Mouse (Mus musculus): ENCODE results near the gene Slc24a2. TPM values are rescaled to one million over a fixed set of nuclear protein-coding genes. Genes with fewer than 3 reads are reported as not detected.

The Slc24a2 gene
- total and polyA plus RNA-seq, 2 experiments from 2014 or later: 2.4 to 10.0 TPM

GRCm38 (mm10) chr4:87119758-87120157 is 110.5 kb downstream of the Slc24a2 start:
- no peak overlapping the region for H3K4me2 ChIP-seq (ENCODE audit: low read depth)
- H3K9ac ChIP-seq: no peak overlapping the region
- H3K4me3 ChIP-seq (ENCODE audit: low read depth, low read length): no peak overlapping the region
- no peaks in the 10 kb centered on the region for H3K9me3 ChIP-seq (ENCODE audit: low read length)
- no peaks in the 10 kb centered on the region for H3K27me3 ChIP-seq (ENCODE audit: insufficient read depth, low read length)
- TF ChIP-seq CTCF (IDR thresholded peaks at IDR 0.05; ENCODE audit: low read depth): peak; percentile 28; the same call in 1 of the 2 replicates
- no peaks in the 10 kb centered on the region for H3K4me1 ChIP-seq (ENCODE audit: insufficient read depth)
- ATAC-seq: no peak
- 40% methylated on average over 4 of the region's 4 CpGs for WGBS
- no peak overlapping the region for H3K27ac ChIP-seq (ENCODE audit: low read depth, low read length)
- DNase-seq: no peak
- H3K36me3 ChIP-seq (ENCODE audit: insufficient read depth): no peaks in the 10 kb centered on the region

- peak; percentile 54 for ATAC-seq
- Histone ChIP-seq H3K36me3 (ENCODE audit: insufficient read depth) (no peaks in the 10 kb centered on the region), H3K27ac (ENCODE audit: low read depth, low read length) (no peak overlapping the region), H3K27me3 (ENCODE audit: insufficient read depth, low read length) (no peaks in the 10 kb centered on the region), H3K9ac (no peak overlapping the region), H3K4me2 (ENCODE audit: low read depth) (no peak overlapping the region), H3K4me3 (ENCODE audit: low read depth, low read length) (no peak overlapping the region), H3K9me3 (ENCODE audit: low read length) (no peaks in the 10 kb centered on the region), H3K4me1 (ENCODE audit: insufficient read depth) (no peaks in the 10 kb centered on the region)
- DNase-seq: no peak
- TF ChIP-seq CTCF (IDR thresholded peaks at IDR 0.05; ENCODE audit: low read depth): no peak
- WGBS: 59% methylated on average over 4 of the region's 4 CpGs
Observed at GRCm38 (mm10) chr4:87115726-87116125, 114.6 kb downstream of the Slc24a2 start.

GRCm38 (mm10) chr4:87109331-87110059 is 120.8 kb downstream of the Slc24a2 start:
- no peak overlapping the region for H3K4me2 ChIP-seq (ENCODE audit: low read depth)
- H3K36me3 ChIP-seq (ENCODE audit: insufficient read depth): no peaks in the 10 kb centered on the region
- no peaks in the 10 kb centered on the region for H3K9me3 ChIP-seq (ENCODE audit: low read length)
- WGBS: 73% methylated on average over 8 of the region's 8 CpGs
- DNase-seq (no peak), ATAC-seq (no peak)
- H3K27ac ChIP-seq (ENCODE audit: low read depth, low read length): no peak overlapping the region
- no peak for TF ChIP-seq CTCF (IDR thresholded peaks at IDR 0.05; ENCODE audit: low read depth)
- H3K4me3 ChIP-seq (ENCODE audit: low read depth, low read length): no peak overlapping the region
- H3K27me3 ChIP-seq (ENCODE audit: insufficient read depth, low read length): no peaks in the 10 kb centered on the region
- H3K9ac ChIP-seq: no peak overlapping the region
- no peaks in the 10 kb centered on the region for H3K4me1 ChIP-seq (ENCODE audit: insufficient read depth)

- no peak for TF ChIP-seq CTCF (IDR thresholded peaks at IDR 0.05; ENCODE audit: low read depth)
- no peak overlapping the region for H3K27ac ChIP-seq (ENCODE audit: low read depth, low read length)
- no peaks in the 10 kb centered on the region for H3K36me3 ChIP-seq (ENCODE audit: insufficient read depth)
- WGBS: 83% methylated on average over 5 of the region's 5 CpGs
- no peaks in the 10 kb centered on the region for H3K9me3 ChIP-seq (ENCODE audit: low read length)
- H3K4me3 ChIP-seq (ENCODE audit: low read depth, low read length): no peak overlapping the region
- H3K27me3 ChIP-seq (ENCODE audit: insufficient read depth, low read length): no peaks in the 10 kb centered on the region
- ATAC-seq (no peak), DNase-seq (no peak)
- no peaks in the 10 kb centered on the region for H3K4me1 ChIP-seq (ENCODE audit: insufficient read depth)
- H3K4me2 ChIP-seq (ENCODE audit: low read depth): no peak overlapping the region
- no peak overlapping the region for H3K9ac ChIP-seq
Observed at GRCm38 (mm10) chr4:87100936-87101335, 129.3 kb downstream of the Slc24a2 start.

GRCm38 (mm10) chr4:87096186-87096585 is 134.1 kb downstream of the Slc24a2 start:
- no peak overlapping the region for H3K27ac ChIP-seq (ENCODE audit: low read depth, low read length)
- no peak for TF ChIP-seq CTCF (IDR thresholded peaks at IDR 0.05; ENCODE audit: low read depth)
- H3K9ac ChIP-seq: no peak overlapping the region
- H3K4me3 ChIP-seq (ENCODE audit: low read depth, low read length): no peak overlapping the region
- peak; percentile 58 for DNase-seq
- H3K27me3 ChIP-seq (ENCODE audit: insufficient read depth, low read length): no peaks in the 10 kb centered on the region
- no peaks in the 10 kb centered on the region for H3K36me3 ChIP-seq (ENCODE audit: insufficient read depth)
- H3K4me2 ChIP-seq (ENCODE audit: low read depth): no peak overlapping the region
- H3K9me3 ChIP-seq (ENCODE audit: low read length): no peaks in the 10 kb centered on the region
- no peaks in the 10 kb centered on the region for H3K4me1 ChIP-seq (ENCODE audit: insufficient read depth)
- ATAC-seq: peak; percentile 77
- WGBS: 52% methylated on average over 5 of the region's 5 CpGs

- H3K27ac ChIP-seq (ENCODE audit: low read depth, low read length): no peak overlapping the region
- 70% methylated on average over 3 of the region's 3 CpGs for WGBS
- no peaks in the 10 kb centered on the region for H3K9me3 ChIP-seq (ENCODE audit: low read length)
- H3K27me3 ChIP-seq (ENCODE audit: insufficient read depth, low read length): no peaks in the 10 kb centered on the region
- H3K4me3 ChIP-seq (ENCODE audit: low read depth, low read length): no peak overlapping the region
- no peak for TF ChIP-seq CTCF (IDR thresholded peaks at IDR 0.05; ENCODE audit: low read depth)
- H3K4me2 ChIP-seq (ENCODE audit: low read depth): no peak overlapping the region
- no peak overlapping the region for H3K9ac ChIP-seq
- H3K4me1 ChIP-seq (ENCODE audit: insufficient read depth): no peaks in the 10 kb centered on the region
- ATAC-seq (no peak), DNase-seq (no peak)
- H3K36me3 ChIP-seq (ENCODE audit: insufficient read depth): no peaks in the 10 kb centered on the region
Observed at GRCm38 (mm10) chr4:87093612-87094011, 136.7 kb downstream of the Slc24a2 start.

GRCm38 (mm10) chr4:87090841-87091240 is 139.4 kb downstream of the Slc24a2 start:
- Histone ChIP-seq H3K4me3 (ENCODE audit: low read depth, low read length) (no peak overlapping the region), H3K4me1 (ENCODE audit: insufficient read depth) (0 out of 2 replicates have a peak, but pooled peaks cover 3% of the 10 kb centered on the region), H3K36me3 (ENCODE audit: insufficient read depth) (no peaks in the 10 kb centered on the region), H3K9ac (no peak overlapping the region), H3K9me3 (ENCODE audit: low read length) (no peaks in the 10 kb centered on the region), H3K4me2 (ENCODE audit: low read depth) (no peak overlapping the region), H3K27me3 (ENCODE audit: insufficient read depth, low read length) (no peaks in the 10 kb centered on the region), H3K27ac (ENCODE audit: low read depth, low read length) (no peak overlapping the region)
- DNase-seq: peak; percentile 31
- no peak for TF ChIP-seq CTCF (IDR thresholded peaks at IDR 0.05; ENCODE audit: low read depth)
- ATAC-seq: no peak
